Mouse (Mus musculus): ENCODE results near the gene AI661453.

The AI661453 gene

GRCm38 (mm10) chr17:47441296-47442051, 5.1 kb downstream of the AI661453 start:
- no peak for DNase-seq (ENCODE audit: low spot score)

GRCm38 (mm10) chr17:47442271-47442670, 5.9 kb downstream of the AI661453 start:
- no peak for DNase-seq (ENCODE audit: low spot score)

GRCm38 (mm10) chr17:47444113-47444512, 7.7 kb downstream of the AI661453 start:
- no peak for DNase-seq (ENCODE audit: low spot score)

- DNase-seq (ENCODE audit: low spot score), result no peak
Observed at GRCm38 (mm10) chr17:47445518-47445917, 9.1 kb downstream of the AI661453 start.

- DNase-seq (ENCODE audit: low spot score), result no peak
Observed at GRCm38 (mm10) chr17:47446025-47446424, 9.6 kb downstream of the AI661453 start.

- no peak for DNase-seq (ENCODE audit: low spot score)
Observed at GRCm38 (mm10) chr17:47446561-47446960, 10.1 kb downstream of the AI661453 start.

- DNase-seq (ENCODE audit: low spot score), result no peak
Observed at GRCm38 (mm10) chr17:47448523-47449372, 12.3 kb downstream of the AI661453 start.

GRCm38 (mm10) chr17:47449432-47449831, 13.0 kb downstream of the AI661453 start:
- no peak for DNase-seq (ENCODE audit: low spot score)

GRCm38 (mm10) chr17:47450239-47450638, 13.8 kb downstream of the AI661453 start:
- no peak for DNase-seq (ENCODE audit: low spot score)

GRCm38 (mm10) chr17:47450880-47451565, 14.6 kb downstream of the AI661453 start:
- no peak for DNase-seq (ENCODE audit: low spot score)

- no peak for DNase-seq (ENCODE audit: low spot score)
Observed at GRCm38 (mm10) chr17:47452886-47453285, 16.5 kb downstream of the AI661453 start.

- peak; percentile 64 for DNase-seq (ENCODE audit: low spot score)
Observed at GRCm38 (mm10) chr17:47454675-47455074, 18.3 kb downstream of the AI661453 start.

- no peak for DNase-seq (ENCODE audit: low spot score)
Observed at GRCm38 (mm10) chr17:47458310-47458709, 21.9 kb downstream of the AI661453 start.

GRCm38 (mm10) chr17:47458936-47459335, 22.5 kb downstream of the AI661453 start:
- DNase-seq (ENCODE audit: low spot score), result no peak

GRCm38 (mm10) chr17:47459341-47459919, 23.0 kb downstream of the AI661453 start:
- DNase-seq (ENCODE audit: low spot score), result peak; percentile 65

GRCm38 (mm10) chr17:47461688-47462087, 25.3 kb downstream of the AI661453 start:
- no peak for DNase-seq (ENCODE audit: low spot score)

GRCm38 (mm10) chr17:47462209-47462608, 25.8 kb downstream of the AI661453 start:
- DNase-seq (ENCODE audit: low spot score), result no peak

- no peak for DNase-seq (ENCODE audit: low spot score)
Observed at GRCm38 (mm10) chr17:47462728-47463388, 26.4 kb downstream of the AI661453 start.

GRCm38 (mm10) chr17:47464248-47464965, 28.0 kb downstream of the AI661453 start:
- no peak for DNase-seq (ENCODE audit: low spot score)

- no peak for DNase-seq (ENCODE audit: low spot score)
Observed at GRCm38 (mm10) chr17:47465016-47465415, 28.6 kb downstream of the AI661453 start.

- no peak for DNase-seq (ENCODE audit: low spot score)
Observed at GRCm38 (mm10) chr17:47466284-47466683, 29.9 kb downstream of the AI661453 start.

Measured in testis, postnatal 10 days (tissue).